Mouse (Mus musculus) lung, adult 2 months (tissue): ENCODE data around the gene Pigb.

ENCODE experiments used
- CTCF ChIP-seq: fragments of 200-500 bp; IDR thresholded peaks from 2 replicates; pipeline ENCODE4 v1.5.1; 2011; ENCODE audit warnings: mild to moderate bottlenecking, low read length, control low read depth; ENCODE audit not compliant: insufficient read depth
- POLR2A ChIP-seq: fragments of 200-500 bp; IDR thresholded peaks from 2 replicates; pipeline ENCODE4 v1.6.1; 2011; ENCODE audit warnings: low read depth, mild to moderate bottlenecking, control low read depth, low read length, borderline replicate concordance; ENCODE audit errors: extremely low read depth

- TF ChIP-seq POLR2A (no peak), CTCF (no peak)
These were observed 39.7 kb downstream of the Pigb start for GRCm38 (mm10) chr9:73000487-73000886.
